Mouse (Mus musculus) fibroblast of lung, adult 2 months (primary cell): ENCODE measurements at regions not wholly inside any gene's neighbourhood (a gene's known extent, or its start where the extent isn't known, plus 50 kb on each side); places are given as distances from the start of the nearest gene placed in this dataset.
A peak's percentile ranks its signal among the peaks of the same experiment; 100 is the strongest.

ENCODE experiments used
- DNase-seq: peaks from one replicate; pipeline ENCODE4 v3.0.0-alpha.2; 2011; ENCODE audit warnings: low read depth

GRCm38 (mm10) chr5:73729646-73730045 is 78.5 kb downstream of the Spata18 start:
- DNase-seq = no peak

GRCm38 (mm10) chr5:73731423-73731822 is 80.2 kb downstream of the Spata18 start:
- no peak for DNase-seq

GRCm38 (mm10) chr5:73731991-73732565 is 80.9 kb downstream of the Spata18 start:
- no peak for DNase-seq

DNA sequence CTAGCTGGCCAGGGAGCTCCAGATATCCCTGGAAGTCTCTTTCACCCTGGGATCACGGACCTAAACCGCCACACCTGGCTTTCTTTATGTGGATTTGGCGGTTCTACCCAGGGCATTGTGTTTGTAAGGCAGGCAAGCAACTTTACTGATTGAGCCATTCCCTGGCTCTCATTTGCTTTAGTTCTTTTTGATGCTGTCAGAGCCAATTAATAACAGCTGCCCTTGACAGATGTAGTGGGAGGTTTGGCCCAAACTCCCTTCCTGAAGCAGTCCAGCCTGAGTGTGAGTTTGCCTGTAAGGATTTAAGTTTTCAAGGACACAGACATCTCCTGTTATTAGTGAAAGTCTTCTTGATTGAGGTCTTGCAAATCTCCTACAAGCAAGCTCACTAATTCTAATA is 89.6 kb downstream of the Spata18 start:
- DNase-seq = no peak

DNA sequence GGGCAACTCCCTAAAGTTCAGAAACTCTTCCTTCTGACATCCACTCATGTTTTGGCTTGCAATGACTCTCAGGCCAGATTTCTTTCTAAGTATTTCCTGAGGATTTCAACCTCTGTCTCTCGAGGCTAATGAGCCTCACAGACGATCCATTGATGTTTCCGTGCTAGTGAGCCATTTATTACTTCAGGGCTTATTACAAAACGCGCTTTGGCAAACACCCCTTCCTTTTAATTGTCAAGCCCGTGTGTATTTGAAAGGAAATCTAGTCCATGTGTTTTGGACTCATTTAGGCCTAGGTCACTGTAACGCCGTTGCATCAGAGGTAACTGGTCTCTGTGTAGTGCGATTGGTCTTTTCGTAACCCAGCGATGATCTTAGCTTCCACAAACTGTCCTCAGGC is 90.3 kb downstream of the Spata18 start:
- DNase-seq = no peak

- no peak for DNase-seq
These were observed 92.8 kb downstream of the Spata18 start for GRCm38 (mm10) chr5:73743953-73744352.

GRCm38 (mm10) chr5:73749791-73750190 is 98.6 kb downstream of the Spata18 start:
- DNase-seq = no peak

GRCm38 (mm10) chr5:73752225-73752644 is 101.1 kb downstream of the Spata18 start:
- DNase-seq = no peak

DNA sequence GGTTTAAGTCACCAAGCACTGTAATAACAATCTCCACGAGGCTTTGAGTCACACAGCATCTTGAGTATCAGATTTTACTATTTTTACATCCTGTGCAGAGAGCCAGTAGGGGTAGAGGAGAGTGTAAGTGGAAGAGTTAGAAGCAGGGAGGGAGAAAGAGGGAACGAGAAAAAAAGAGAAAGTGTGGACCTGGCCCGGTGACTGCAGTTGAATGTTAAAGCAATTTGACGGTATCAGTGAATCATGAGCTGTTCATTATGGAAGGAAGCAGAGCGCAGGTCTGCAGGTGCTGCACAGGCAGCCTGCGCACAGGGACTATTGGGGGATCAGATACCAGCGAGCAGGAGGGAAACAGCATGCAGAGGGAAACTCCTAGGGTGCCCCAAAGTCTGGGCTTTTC is 102.6 kb downstream of the Spata18 start:
- DNase-seq = no peak

GRCm38 (mm10) chr5:73758534-73758933 is 107.4 kb downstream of the Spata18 start:
- DNase-seq = no peak

DNA sequence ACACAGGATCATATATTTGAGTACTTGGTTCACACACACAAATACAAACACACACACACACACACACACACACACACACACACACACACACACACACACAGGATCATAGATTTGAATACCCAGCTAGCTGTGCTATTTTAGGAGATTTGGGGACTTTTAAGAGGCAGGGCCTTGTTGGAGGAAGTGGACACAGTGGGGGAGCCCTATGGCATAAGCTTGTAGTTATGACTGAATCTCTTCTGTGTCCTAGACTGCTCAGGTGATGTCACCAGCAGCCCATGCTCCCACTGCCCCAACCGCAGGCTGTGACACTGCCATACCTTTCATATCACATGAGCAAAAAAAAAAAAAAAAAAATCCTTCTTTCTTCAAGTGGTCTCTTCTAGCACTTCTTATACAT is 110.1 kb downstream of the Spata18 start:
- DNase-seq = no peak

DNA sequence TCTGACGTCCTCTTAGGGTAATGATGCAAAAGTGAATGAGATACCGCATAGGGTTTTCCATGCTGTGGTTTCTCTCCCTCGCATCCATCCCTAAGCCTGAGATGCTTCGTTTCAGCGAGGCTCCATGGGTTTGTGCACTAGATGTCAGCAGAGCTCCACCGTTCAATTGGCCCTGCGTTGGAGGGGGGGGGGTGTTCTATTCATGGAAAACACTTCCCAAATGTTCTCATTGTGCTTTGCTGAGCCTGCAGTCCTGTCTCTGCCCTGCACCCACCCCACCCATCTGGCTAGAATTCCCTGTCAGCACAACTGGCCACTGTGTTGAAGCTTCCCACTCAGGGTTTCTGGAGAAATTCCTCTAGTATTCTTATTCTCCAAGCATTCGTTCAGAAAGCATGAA is 110.5 kb downstream of the Spata18 start:
- peak; percentile 66 for DNase-seq

GRCm38 (mm10) chr5:73764226-73764625 is 113.0 kb downstream of the Spata18 start:
- DNase-seq = no peak

DNA sequence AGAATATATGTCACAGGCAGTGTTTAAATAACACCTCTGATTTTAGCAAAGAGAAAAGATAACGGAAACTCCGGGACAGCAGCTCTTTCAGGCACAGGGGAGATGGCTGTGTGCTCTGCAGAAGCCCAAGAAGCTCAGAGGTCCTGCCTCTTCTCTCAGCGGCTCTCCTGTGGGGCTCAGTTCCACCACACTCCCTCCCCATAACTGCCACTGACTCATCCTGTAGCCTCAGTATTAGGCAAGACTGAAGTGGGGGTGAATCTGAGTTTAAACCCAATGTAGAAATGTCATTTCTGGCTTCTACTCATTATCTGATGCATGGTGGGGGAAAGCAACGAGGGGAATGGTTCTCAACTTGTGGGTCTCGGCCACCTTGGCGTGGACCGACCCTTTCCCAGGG is 114.3 kb downstream of the Spata18 start:
- no peak for DNase-seq

- no peak for DNase-seq
These were observed 117.1 kb downstream of the Spata18 start for GRCm38 (mm10) chr5:73768253-73768652.

- no peak for DNase-seq
These were observed 124.8 kb downstream of the Spata18 start for GRCm38 (mm10) chr5:73775775-73776548.

DNA sequence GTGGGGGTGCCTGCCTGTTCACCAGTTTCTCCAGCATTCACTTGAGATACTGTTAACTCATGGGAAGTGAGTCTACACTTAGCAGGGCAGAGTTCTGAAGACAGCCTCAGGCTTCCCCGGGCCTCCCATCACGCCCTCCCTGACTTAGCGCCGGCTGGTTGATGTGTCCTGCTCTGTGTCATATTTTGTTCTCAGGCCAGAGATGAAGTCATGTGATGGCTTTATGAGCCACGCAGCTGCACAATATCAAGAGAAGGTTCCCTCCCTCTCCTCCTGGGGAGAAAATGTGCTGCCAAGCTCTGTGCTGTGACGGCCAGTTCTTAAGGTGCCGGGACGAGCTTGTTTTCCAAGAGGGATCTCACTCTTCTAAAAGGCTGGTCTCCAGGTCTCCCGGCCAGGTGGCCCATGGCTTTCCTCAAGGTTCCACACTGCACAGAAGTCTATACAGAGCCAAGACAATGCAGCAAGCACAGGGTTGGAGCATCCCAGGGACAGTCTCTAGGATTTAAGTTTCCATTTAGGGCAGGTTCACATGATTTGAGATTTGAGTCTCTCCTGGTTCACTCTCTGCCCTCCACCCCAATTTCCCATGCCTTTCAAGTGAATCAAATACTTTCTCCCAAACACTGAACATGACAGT is 126.2 kb downstream of the Spata18 start:
- DNase-seq = no peak

DNA sequence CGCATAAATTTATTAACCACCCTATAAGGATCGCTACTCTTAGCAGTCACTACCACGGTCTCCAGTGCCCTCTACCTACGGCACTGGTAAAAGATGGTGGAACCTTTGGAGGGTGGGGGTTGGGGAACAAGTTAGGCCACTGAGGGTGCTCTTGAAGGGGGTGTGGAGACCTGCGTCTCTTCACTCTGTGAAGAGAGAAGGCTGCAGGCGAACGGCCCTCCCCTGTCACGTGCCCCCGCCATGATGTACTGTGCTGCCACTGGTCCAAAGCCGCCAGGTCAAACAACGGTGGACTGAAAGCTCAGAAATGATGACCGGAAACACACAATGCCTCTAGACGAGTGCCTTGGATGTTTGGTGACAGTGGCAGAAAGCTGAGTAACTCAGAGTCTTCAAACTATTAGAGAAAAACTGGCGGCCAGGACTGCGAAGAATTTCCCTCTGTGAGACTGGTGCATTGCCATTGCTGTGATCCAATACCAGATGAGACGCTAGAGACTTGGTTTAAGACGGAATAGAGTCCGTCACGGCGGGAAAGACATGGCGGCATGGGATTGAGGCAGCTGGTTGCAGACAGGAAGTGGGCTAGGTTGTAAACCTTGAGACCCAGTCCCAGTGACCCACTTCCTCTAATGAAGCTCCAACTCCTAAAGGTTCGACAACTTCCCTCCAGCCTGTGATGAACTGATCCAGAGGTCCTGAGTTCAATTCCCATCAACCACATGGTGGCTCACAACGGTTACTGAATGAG is 130.2 kb downstream of the Spata18 start:
- DNase-seq = no peak

DNA sequence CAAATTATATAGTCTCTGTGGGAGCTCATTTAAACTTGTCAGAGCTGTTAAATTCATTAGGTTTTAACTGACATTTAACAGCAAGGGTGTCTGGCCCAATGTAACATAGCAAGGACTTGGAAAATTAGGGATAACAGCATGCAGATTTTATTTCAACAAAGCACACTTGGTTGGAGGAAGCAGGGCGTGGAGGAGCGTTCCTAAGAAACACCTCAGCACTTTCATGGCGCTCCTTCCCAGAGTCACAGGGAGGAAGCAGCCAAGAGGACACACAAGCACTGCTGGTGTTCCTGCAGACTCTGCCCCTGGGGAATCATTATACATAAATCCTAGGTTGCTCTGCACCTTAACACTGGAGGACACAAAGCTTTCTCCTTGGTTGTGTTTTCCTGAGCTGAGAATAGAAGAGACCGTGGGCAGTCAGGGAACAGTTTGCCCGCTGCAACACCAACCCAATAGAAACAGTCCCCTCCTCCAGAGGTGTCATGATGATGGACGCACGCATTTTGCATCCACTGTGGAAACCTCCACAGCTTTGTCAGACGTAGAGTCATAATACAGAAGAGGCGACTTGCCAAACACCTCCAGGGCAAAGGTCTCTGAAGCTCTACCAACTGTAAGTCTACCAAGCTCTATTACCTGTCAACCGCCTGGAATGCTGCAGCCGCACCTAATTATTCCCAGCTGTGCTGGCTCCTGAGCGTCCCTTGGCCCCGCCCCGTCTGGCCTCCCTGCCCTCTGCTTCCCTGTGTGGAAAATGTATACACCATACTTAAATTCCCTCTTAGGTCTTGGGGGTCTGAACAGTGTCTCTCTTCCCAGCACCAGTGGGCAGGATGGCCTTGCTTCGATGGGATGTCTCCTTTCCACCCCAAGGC is 131.3 kb downstream of the Spata18 start:
- peak; percentile 57 for DNase-seq

DNA sequence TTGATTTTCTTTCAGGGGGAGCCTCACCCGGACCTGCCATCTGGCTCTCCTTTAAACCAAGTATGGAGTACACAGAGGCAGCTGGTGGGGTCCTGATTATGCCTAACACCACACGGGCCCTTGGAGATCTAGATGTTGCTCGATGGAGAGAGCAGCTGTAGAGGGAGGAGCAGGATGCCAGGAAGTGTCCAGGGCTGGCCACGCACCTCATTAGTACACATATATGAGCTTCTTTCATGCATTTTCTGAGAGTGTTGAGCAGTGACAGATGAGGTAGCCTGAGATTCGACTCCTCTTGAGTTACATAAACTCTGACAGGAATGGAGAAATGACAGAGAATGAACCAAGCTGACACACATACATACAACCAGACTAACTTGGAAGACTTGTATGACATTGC is 136.1 kb downstream of the Spata18 start:
- DNase-seq = no peak

- no peak for DNase-seq
These were observed 141.0 kb downstream of the Spata18 start for GRCm38 (mm10) chr5:73792216-73792615.

- DNase-seq = no peak
These were observed 145.0 kb downstream of the Spata18 start for GRCm38 (mm10) chr5:73796201-73796600.
